Mouse (Mus musculus): ENCODE results near the gene Mfsd13b. TPM values are rescaled to one million over a fixed set of nuclear protein-coding genes. Genes with fewer than 3 reads are reported as not detected.
A peak's percentile ranks its signal among the peaks of the same experiment; 100 is the strongest.
"Not testable (repeated sequence)": the region's sequence is repeated elsewhere in the genome, so short reads cannot be mapped to it uniquely, and the experiment has no call there.

Gene Mfsd13b
- polyA plus RNA-seq, 1 experiment from 2014 or later, result 0.49 TPM

- DNase-seq (ENCODE audit: low spot score), result peak; percentile 43
Observed at GRCm38 (mm10) chr7:120980931-120981924, 1.1 kb upstream of the Mfsd13b start.

DNA sequence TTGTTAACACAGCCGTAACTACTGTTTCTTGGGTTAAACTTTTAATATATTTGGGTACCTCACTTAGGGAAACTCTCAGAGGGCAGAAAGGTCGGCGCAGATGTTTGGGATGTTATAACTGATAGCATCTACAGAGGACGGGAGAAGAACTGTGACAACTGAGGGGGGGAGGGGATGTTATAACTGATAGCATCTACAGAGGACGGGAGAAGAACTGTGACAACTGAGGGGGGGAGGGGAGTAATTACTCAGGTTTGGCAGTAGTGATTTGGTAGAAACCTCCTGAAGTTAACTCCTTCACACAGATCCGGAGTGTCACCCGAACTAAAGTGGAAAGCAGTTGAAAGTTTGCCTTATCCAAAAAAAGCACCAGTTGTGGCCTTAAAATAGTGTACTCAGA lies 659 bp downstream of the Mfsd13b start:
- DNase-seq (ENCODE audit: low spot score), result peak; percentile 30

- no peak for DNase-seq (ENCODE audit: low spot score)
Observed at GRCm38 (mm10) chr7:120991191-120991590, 8.9 kb downstream of the Mfsd13b start.

DNA sequence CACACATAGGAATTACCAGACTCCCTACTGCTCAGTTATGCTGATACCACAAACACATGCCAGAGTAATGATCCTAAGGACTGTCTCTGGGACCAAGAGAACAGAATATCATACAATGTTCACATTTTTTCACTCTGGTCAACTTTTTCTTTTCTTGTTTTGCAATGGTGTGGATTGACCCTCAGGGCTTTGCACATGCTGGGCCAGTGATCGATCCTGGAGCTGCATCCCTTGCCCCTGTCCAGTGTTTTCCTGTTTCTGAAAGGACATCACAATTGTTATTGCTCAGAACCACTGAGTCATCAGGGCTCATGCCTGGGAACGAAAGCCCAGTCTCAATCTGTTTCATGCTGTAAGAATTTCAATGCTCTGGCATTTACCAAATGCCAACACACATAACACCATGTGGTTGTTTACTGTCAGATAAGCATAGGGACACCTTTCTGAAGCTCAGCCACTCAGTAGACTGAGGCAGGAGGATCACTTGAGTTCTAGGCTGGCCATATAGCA lies 16.8 kb downstream of the Mfsd13b start:
- no peak for DNase-seq (ENCODE audit: low spot score)

- no peak for DNase-seq (ENCODE audit: low spot score)
Observed at GRCm38 (mm10) chr7:121000065-121000822, 17.9 kb downstream of the Mfsd13b start.

DNA sequence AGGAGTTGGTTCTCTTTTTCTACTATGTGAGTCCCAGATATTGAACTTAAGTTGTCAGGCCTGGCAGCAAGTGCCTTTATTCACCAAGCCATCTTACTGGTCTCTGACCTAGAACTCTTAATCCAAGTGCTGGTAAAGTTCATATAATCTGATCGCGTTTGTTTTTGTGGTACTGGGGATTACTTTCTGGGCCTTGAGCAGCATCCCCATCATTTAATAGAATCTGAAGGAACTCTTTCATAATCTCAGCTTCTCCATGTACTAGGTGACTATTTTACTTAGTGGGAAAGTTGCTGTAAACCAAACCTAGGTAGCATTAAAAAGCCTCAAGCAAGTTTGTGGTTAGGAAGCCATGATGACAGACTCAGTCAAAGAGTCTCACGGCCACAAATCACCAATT lies 19.6 kb downstream of the Mfsd13b start:
- no peak for DNase-seq (ENCODE audit: low spot score)

GRCm38 (mm10) chr7:121002407-121002928 lies 20.2 kb downstream of the Mfsd13b start:
- DNase-seq (ENCODE audit: low spot score), result no peak

- DNase-seq (ENCODE audit: low spot score), result no peak
Observed at GRCm38 (mm10) chr7:121003793-121004418, 21.6 kb downstream of the Mfsd13b start.

- no peak for DNase-seq (ENCODE audit: low spot score)
Observed at GRCm38 (mm10) chr7:121011794-121012689, 29.7 kb downstream of the Mfsd13b start.

- no peak for DNase-seq (ENCODE audit: low spot score)
Observed at GRCm38 (mm10) chr7:121014486-121014885, 32.2 kb downstream of the Mfsd13b start.

DNA sequence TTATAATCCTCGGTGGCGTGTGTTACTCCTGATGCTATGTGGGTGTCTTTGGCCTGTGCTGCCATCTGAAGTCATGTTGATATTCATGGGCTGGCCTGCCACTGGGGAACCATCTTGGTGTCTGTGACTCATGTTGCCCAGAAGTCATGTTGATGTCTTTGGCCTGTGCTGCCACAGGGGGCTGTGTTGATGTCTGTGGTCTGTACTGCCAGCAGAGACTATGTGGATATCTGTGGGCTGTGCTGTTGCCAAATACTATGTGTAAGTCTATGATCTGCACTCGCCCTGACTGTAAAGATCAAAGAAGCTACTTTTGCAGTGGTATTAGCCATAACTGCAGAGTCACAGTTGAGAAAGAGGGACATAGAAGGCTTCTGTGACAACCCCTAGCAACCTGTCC lies 36.5 kb downstream of the Mfsd13b start:
- DNase-seq (ENCODE audit: low spot score), result no peak

DNA sequence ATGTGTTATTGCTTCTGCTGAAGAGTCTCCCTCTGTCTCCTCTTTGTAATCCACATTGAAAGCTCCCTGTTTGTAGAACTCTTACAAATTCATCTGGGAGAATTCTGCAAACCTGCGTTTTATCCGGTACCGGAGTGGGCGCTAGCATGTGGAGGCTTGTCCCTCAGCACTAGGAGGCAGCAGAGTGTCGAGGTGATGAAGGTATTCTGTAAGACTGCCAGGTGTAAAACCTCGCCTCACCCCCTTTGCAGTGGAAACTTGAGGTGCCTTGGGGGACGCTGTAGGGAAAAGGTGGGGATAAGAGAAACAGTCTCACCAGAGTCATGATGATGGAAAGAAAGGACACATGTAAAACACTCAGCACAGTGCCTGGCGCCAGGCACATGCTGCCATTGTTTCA lies 38.0 kb downstream of the Mfsd13b start:
- peak; percentile 29 for DNase-seq (ENCODE audit: low spot score)

DNA sequence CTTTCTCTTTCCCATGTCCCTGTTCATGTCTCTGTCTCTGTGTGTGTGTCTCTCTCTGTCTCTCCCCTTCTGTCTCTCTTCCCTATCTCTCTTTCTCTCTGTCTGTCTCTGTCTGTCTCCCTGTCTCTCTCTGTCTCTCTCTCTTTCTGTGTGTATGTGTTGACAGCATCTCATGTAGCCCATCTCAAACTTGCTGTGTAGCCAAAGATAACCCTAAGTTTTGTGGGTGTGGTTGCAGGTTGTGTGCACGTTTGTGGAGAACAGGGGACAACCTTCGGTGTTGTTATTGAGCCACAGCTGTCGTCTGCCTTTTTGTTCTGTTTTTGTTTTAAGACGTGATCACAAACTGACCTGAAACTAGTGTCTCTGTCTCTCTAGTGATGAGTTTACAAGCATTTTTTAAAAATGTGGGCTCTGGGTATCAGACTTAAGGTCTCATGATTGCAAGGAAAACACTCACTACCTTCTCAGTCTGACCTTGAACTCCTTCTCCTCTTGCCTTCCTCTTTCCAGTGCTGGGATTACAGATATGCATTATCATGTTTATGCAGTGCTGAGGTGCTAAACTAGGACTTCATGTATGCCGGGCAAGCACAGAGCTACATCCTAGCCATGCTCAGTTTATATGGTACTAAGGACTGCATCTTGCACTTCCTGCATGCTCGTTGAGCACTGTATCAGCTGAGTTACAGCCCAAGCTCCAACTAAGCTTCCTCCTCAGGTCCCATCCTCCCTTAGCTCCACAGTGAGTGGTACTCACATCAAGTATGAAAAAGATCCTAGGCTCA lies 43.1 kb downstream of the Mfsd13b start:
- DNase-seq (ENCODE audit: low spot score), result no peak

GRCm38 (mm10) chr7:121026300-121026699 lies 44.0 kb downstream of the Mfsd13b start:
- DNase-seq (ENCODE audit: low spot score), result no peak

DNA sequence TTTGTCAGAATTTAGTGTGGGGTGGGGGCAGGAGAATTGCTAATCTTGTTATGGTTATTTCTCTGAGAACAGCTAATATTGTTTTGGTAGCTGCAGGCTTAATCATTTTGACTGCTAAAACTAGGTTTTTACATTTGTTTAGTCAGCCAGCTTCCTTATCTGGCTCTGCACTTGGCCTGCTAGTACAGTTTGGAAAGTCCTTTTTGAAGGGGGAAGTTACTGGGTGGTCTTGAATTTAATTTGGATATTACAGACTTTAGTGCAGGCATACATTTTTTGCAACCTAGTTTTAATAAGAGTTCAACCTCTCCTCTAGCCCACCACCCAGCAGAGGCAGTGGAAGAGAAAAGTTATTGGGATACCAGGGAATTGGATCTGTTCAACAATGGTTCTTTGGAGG lies 47.6 kb downstream of the Mfsd13b start:
- not testable (repeated sequence) for DNase-seq (ENCODE audit: low spot score)

DNA sequence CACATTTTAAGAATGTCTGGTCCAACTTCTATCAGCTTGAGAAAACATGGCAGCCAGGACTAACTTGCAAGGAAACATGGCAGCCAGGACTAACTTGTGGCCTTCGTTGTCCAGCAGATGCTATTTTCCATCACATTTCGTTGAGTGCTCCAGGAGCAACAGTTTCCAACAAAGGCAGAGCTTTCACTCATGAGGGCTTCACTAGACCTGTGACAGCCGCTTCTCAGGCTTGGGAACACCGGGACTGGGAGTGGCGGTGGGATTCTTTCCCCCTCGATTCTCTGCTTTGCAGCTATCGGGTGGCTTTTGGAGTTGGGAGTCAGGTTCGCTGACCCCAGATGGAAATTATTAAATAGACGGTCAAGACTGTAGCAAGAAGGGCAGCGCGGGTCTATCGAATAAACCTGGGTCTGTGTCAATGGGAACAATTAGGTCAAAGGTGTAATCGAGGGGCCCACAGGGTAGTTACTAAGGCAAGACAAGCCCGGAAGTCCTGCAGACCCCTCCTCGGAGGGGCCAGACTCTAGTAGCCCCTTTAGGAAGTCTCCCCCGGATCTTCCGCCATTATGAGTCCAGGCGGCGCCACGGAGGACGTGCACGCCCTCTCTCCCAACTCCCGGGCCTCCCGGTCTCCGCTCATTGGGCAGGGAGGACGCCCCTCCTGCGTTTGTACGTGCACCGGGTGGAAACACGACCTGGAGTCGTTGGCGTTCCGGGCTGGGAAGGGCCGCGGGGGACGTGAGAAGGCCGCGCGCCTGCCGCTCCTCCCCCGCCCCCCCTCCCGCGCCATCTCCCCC lies 51.7 kb downstream of the Mfsd13b start, which contains the start of gene Mettl9:
Mettl9 (plus strand) TSS at position 590 of the 797 bp plus-strand sequence.
- peak; percentile 97 for DNase-seq (ENCODE audit: low spot score)

GRCm38 (mm10) chr7:121034701-121035141 lies 52.4 kb downstream of the Mfsd13b start:
- DNase-seq (ENCODE audit: low spot score), result no peak

GRCm38 (mm10) chr7:121035161-121035721 lies 52.9 kb downstream of the Mfsd13b start:
- peak; percentile 39 for DNase-seq (ENCODE audit: low spot score)

Data from thymus, postnatal 0 days (tissue).